Mouse (Mus musculus) liver, embryonic 11.5 days (tissue): Measurements from ENCODE around the gene Vmn1r196. TPM values are rescaled to one million over a fixed set of nuclear protein-coding genes. Genes with fewer than 3 reads are reported as not detected.
"Not testable (repeated sequence)": the region's sequence is repeated elsewhere in the genome, so short reads cannot be mapped to it uniquely, and the experiment has no call there.

Experiments used
- ATAC-seq: fragments of 200-750 bp; cut with Nextera tagmentation; replicated peaks from 2 replicates; pipeline ENCODE4 v1.8.0; 2017; ENCODE audit warnings: moderate number of reproducible peaks, mild to moderate bottlenecking, moderate TSS enrichment, moderate library complexity; ENCODE audit not compliant: low FRiP score
- DNase-seq: peaks from one replicate; pipeline ENCODE4 v3.0.0-alpha.2; 2017; ENCODE audit warnings: low spot score
- H3K27ac ChIP-seq: fragments of 300-500 bp; sonication (generic); 2 replicates; pipeline ENCODE4 v1.5.1; 2014; ENCODE audit warnings: mild to moderate bottlenecking, low read depth, low read length, control low read depth
- H3K27me3 ChIP-seq: fragments of 300-500 bp; sonication (generic); replicated peaks from 2 replicates; pipeline ENCODE4 v1.6.1; 2014; ENCODE audit warnings: low read length, mixed read lengths; ENCODE audit not compliant: control insufficient read depth, insufficient read depth
- H3K36me3 ChIP-seq: fragments of 300-500 bp; sonication (generic); 2 replicates; pipeline ENCODE4 v1.6.1; 2014; ENCODE audit warnings: mild to moderate bottlenecking, low read length, moderate library complexity, mixed read lengths; ENCODE audit not compliant: control insufficient read depth, insufficient read depth
- H3K4me1 ChIP-seq: fragments of 300-500 bp; sonication (generic); replicated peaks from 2 replicates; pipeline ENCODE4 v1.6.1; 2014; ENCODE audit warnings: low read length, mixed read lengths; ENCODE audit not compliant: control insufficient read depth, insufficient read depth
- H3K4me2 ChIP-seq: fragments of 300-500 bp; sonication (generic); 2 replicates; pipeline ENCODE4 v1.6.1; 2014; ENCODE audit warnings: mild to moderate bottlenecking, control low read depth, moderate library complexity
- H3K4me3 ChIP-seq: fragments of 300-500 bp; sonication (generic); 2 replicates; pipeline ENCODE4 v1.5.1; 2014; ENCODE audit warnings: low read depth, low read length, control low read depth
- H3K9ac ChIP-seq: fragments of 300-500 bp; sonication (generic); 2 replicates; pipeline ENCODE4 v1.6.1; 2014; ENCODE audit warnings: low read depth, low read length, control low read depth
- H3K9me3 ChIP-seq: fragments of 300-500 bp; sonication (generic); 2 replicates; pipeline ENCODE4 v1.6.1; 2016; ENCODE audit warnings: low read length, inconsistent platforms, mixed read lengths; ENCODE audit not compliant: control insufficient read depth
- WGBS: fragments of 180-500 bp; shearing (Covaris S2); extraction: QIAGEN DNeasy Blood & Tissue Kit; methylation state at CpG from one replicate; pipeline ENCODE4 v1.1.7; 2014; 5-methylcytosine and 5-hydroxymethylcytosine counted together
- polyA plus RNA-seq: library from polyadenylated mRNA; unstranded; fragments of >200 nt; fragmentation: Nextera tagmentation; extraction: Ambion mirVana; gene quantifications from 2 replicates; pipeline ENCODE4 v1.2.1, GENCODE M21; 2014

The Vmn1r196 gene
- not detected in 2 replicates for polyA plus RNA-seq

DNA sequence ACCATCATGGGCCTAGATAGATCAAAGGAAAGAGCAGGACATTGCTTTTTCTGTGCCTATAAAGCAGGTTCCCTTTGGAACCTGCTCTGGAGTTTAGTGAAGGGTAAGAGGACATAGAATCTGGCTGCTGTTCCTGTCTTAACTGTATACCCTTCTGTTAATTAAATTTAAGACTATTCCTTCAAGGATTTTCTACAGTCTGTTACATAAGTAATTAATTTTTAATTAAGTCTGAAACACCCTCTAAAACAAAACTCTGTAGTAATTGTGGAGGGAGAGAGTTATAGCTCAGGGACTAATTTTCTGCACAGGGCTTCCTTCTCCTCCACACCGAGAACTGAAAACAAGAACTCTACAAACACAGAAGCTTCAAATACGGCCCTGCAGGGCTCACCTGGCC, at the start of gene Vmn1r196:
Gene Vmn1r196 (plus strand): TSS at position 301 of the 400 bp plus-strand sequence.
- no peaks in the 10 kb centered on the region for H3K27me3 ChIP-seq
- H3K4me1 ChIP-seq = no peaks in the 10 kb centered on the region
- H3K4me3 ChIP-seq = no peak within 1 kb of the TSS
- H3K9me3 ChIP-seq = no peaks in the 10 kb centered on the region
- no peak within 1 kb of the TSS for H3K4me2 ChIP-seq
- H3K27ac ChIP-seq = no peak within 1 kb of the TSS
- 65% methylated on average over 2 of the region's 2 CpGs for WGBS
- no peak within 1 kb of the TSS for H3K9ac ChIP-seq
- ATAC-seq (no peak), DNase-seq (no peak)
- H3K36me3 ChIP-seq = no peaks in the 10 kb centered on the region

DNA sequence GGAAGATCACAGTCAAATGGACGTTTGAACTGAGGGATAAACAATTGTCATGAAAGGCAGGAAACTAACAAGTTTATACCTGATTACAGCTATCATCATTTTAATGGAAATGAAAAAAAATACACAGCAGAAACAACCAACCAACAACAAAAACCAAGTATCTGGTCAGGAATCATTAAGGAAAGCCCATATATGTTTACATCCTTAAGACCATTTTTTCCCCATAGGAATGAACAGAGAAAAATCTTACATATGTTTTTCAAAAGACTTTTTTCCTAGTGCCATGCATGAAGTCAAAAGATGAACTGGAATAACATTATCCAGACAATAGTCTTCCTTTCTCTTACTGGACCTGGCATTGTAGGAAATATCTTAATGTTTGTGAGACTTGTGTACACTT, 45.8 kb upstream of the Vmn1r196 start, which contains the start of gene Vmn1r194:
Gene Vmn1r194 (plus strand): TSS at position 301 of the 400 bp plus-strand sequence.
- DNase-seq (no peak), ATAC-seq (no peak)
- 46% methylated on average over 1 of the region's 1 CpGs for WGBS
- Histone ChIP-seq H3K9me3 (no peaks in the 10 kb centered on the region), H3K4me3 (no peak within 1 kb of the TSS), H3K4me1 (no peaks in the 10 kb centered on the region), H3K27me3 (no peaks in the 10 kb centered on the region), H3K27ac (no peak within 1 kb of the TSS), H3K36me3 (no peaks in the 10 kb centered on the region), H3K9ac (no peak within 1 kb of the TSS), H3K4me2 (no peak within 1 kb of the TSS)

DNA sequence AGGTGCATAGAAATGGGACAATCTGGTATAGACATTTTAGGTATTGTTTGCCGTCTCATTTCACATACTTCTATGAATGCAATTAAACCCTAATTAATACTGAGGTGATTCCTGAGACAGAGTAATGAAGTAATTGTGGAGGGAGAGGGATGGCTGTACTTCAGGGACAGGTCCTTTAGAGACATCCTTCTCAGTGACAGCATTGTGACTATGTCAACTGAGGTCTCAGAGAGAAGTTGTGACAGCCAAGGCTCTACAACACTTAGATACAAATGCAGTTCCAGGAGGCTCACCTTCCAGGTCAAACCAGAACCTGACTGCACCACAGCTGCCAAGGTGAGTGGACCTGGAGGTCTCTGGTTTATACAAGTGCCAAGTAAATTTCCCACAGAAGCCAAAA, 19.5 kb upstream of the Vmn1r196 start, which contains the start of gene Vmn1r195:
Gene Vmn1r195 (plus strand): TSS at position 301 of the 400 bp plus-strand sequence.
- not testable (repeated sequence) for H3K4me3 ChIP-seq, H3K27me3 ChIP-seq, H3K4me1 ChIP-seq, H3K9ac ChIP-seq, ATAC-seq, H3K9me3 ChIP-seq, H3K27ac ChIP-seq, H3K36me3 ChIP-seq, H3K4me2 ChIP-seq, DNase-seq
- WGBS = 79% methylated on average over 1 of the region's 1 CpGs

DNA sequence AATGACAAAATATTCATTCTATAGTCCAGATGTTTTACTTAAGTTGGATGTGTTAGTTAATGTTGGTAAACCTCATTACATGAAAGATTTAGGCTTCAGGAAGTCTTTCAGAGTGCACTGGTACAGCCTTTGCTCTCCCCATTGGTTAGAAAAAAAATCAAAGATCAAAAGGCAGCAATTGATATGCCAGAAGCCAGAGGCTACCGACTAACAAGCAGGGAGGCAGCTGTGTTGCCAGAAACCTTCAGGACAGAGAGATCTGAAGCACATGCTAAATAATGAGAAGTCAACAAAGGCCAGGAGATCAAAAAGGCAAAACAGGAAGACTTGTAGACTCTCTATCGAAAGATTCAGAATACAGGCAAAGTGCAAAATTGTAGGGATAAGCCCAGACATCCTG, 18.0 kb upstream of the Vmn1r196 start:
- 59% methylated on average over 2 of the region's 2 CpGs for WGBS
- Histone ChIP-seq H3K27ac (no peak overlapping the region), H3K4me3 (no peak overlapping the region), H3K4me2 (no peak overlapping the region), H3K36me3 (no peaks in the 10 kb centered on the region), H3K9me3 (no peaks in the 10 kb centered on the region), H3K9ac (no peak overlapping the region), H3K27me3 (no peaks in the 10 kb centered on the region), H3K4me1 (no peaks in the 10 kb centered on the region)
- ATAC-seq = no peak
- DNase-seq = no peak

DNA sequence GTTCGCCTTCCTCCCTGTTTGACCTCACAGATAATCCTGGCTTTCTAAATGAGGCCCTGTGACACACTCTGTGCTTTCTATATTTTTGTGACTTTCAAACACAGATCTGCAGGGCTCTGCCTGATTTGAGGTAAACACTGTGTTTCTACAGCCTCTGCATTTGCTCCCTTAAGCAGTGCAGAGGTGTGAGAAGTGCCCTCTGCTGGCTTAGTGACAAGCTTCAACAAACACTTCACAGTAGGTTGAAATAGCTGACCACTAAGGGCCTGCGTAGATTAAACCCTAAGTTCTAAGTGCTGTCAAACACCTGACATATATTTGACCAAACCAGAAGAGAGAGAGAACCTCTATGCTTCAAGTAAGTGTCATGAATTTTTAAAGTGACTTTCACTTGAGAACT, 5.1 kb upstream of the Vmn1r196 start:
- no peak for ATAC-seq
- WGBS = 77% methylated on average over 2 of the region's 2 CpGs
- no peak overlapping the region for H3K27ac ChIP-seq
- H3K4me2 ChIP-seq = no peak overlapping the region
- no peaks in the 10 kb centered on the region for H3K36me3 ChIP-seq
- H3K4me3 ChIP-seq = no peak overlapping the region
- no peak for DNase-seq
- no peaks in the 10 kb centered on the region for H3K9me3 ChIP-seq
- no peak overlapping the region for H3K9ac ChIP-seq
- no peaks in the 10 kb centered on the region for H3K27me3 ChIP-seq
- no peaks in the 10 kb centered on the region for H3K4me1 ChIP-seq

DNA sequence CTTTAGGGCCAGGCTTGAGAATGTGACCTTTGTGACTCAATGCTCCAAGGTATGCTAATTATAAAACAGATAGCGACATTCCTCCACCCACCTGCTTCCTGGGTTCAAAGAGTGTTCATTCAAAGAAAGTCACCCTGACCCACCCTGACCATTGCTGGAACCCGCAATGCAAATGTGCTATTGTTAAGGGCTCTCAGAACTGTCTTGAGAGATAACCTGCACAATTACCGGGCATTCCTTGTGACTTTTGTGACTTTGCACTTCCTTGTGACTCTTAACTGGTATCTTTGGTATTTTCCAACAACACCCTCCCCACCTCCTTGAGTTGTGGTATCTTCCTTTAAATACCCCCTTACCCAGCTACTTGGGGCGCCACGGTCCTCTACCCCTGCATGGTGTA, 18.4 kb downstream of the Vmn1r196 start:
- not testable (repeated sequence) for H3K9me3 ChIP-seq

DNA sequence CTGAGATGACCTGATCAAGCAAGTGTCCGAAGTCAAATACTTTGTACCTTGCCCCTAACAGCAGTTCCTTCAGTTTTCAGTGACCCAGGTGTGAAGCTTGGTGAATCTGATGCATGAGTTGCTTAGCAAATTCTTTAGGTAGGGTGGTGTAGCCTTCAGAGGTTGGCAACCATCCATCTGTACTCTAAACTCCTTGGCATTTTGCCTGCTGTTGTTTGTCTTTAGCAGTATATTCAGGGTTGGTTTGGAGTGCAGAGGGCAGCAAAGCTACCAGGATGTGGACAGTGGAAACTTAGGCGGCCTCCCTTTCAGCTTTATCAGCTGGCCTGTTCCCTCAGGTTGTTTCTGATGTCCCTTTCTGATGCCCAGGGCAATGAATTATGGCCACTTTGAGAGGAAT, 25.6 kb downstream of the Vmn1r196 start:
- H3K4me2 ChIP-seq = no peak overlapping the region
- 69% methylated on average over 2 of the region's 2 CpGs for WGBS
- no peaks in the 10 kb centered on the region for H3K27me3 ChIP-seq
- H3K36me3 ChIP-seq = no peaks in the 10 kb centered on the region
- H3K27ac ChIP-seq = no peak overlapping the region
- H3K9ac ChIP-seq = no peak overlapping the region
- no peaks in the 10 kb centered on the region for H3K9me3 ChIP-seq
- no peak for ATAC-seq
- H3K4me1 ChIP-seq = no peaks in the 10 kb centered on the region
- no peak overlapping the region for H3K4me3 ChIP-seq
- no peak for DNase-seq

More for the DNA sequence above, 18.4 kb downstream of the Vmn1r196 start:
- not testable (repeated sequence) for DNase-seq, H3K27ac ChIP-seq, H3K4me1 ChIP-seq, H3K36me3 ChIP-seq, H3K4me3 ChIP-seq, H3K27me3 ChIP-seq, ATAC-seq, H3K4me2 ChIP-seq, H3K9ac ChIP-seq
- WGBS = 88% methylated on average over 5 of the region's 5 CpGs

DNA sequence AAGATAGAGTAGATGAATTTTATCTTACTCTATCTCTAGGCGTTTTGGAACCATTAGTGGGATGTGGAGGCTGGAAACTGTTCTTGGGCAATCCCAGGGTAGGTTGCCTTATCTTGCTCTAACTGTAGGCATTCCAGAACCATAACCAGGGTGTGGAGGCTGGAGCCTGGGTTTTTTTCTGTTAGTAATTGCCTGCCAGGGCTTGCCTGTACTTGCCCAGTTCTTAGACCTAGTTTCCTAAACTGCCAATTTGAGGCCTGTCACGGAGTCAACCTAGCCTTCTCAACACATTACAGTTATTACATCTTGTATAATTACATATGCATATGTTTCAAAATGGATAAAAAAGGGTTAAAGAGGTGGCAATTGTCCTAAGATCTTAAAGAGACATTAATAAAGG, 27.6 kb downstream of the Vmn1r196 start:
- H3K36me3 ChIP-seq = no peaks in the 10 kb centered on the region
- DNase-seq = no peak
- H3K27me3 ChIP-seq = no peaks in the 10 kb centered on the region
- H3K4me2 ChIP-seq = no peak overlapping the region
- WGBS = 82% methylated on average over 2 of the region's 2 CpGs
- no peak overlapping the region for H3K4me3 ChIP-seq
- H3K9ac ChIP-seq = no peak overlapping the region
- no peak overlapping the region for H3K27ac ChIP-seq
- ATAC-seq = no peak
- no peaks in the 10 kb centered on the region for H3K4me1 ChIP-seq
- H3K9me3 ChIP-seq = no peaks in the 10 kb centered on the region

DNA sequence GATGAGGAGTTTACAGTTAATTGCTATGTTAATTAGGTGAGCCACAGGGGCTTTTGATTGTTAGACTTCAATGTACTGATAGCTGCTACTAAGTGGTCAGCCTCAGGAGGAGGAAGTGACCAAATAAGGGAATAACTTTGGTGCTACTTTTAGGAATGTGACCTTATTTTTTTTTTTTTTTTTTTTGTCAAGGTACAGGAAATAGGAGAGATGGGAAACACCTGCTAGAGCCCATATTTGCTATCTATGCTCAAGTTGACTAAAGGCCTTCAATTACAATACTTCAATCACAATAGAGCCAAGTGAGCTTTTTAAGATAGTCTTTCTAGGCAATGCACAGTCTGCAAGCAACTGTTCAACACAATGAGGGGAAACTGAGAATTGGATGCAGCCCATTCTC, 30.4 kb downstream of the Vmn1r196 start:
- H3K36me3 ChIP-seq = no peaks in the 10 kb centered on the region
- no peak overlapping the region for H3K4me3 ChIP-seq
- H3K9ac ChIP-seq = no peak overlapping the region
- DNase-seq (no peak), ATAC-seq (no peak)
- H3K27ac ChIP-seq = no peak overlapping the region
- H3K9me3 ChIP-seq = no peaks in the 10 kb centered on the region
- H3K4me2 ChIP-seq = no peak overlapping the region
- no peaks in the 10 kb centered on the region for H3K4me1 ChIP-seq
- no peaks in the 10 kb centered on the region for H3K27me3 ChIP-seq
